Mouse (Mus musculus) frontal cortex, adult 2 months (tissue): ENCODE measurements around the gene Gm47996. TPM values are rescaled to one million over a fixed set of nuclear protein-coding genes. Genes with fewer than 3 reads are reported as not detected.

Experiments used
- DNase-seq, 2 experiments: peaks; one replicate each; pipeline ENCODE4 v3.0.0; 2022; ENCODE audit warnings: low spot score in 1 of 2; ENCODE audit errors: extremely low spot score in 1 of 2
- polyA plus RNA-seq: library from polyadenylated mRNA; depleted of rRNA; stranded (reverse); fragments of >200 nt; gene quantifications from 2 replicates; pipeline ENCODE4 v1.2.3, GENCODE M21; 2012; rRNA removed

The Gm47996 gene
- polyA plus RNA-seq, 1 experiment: not detected

DNA sequence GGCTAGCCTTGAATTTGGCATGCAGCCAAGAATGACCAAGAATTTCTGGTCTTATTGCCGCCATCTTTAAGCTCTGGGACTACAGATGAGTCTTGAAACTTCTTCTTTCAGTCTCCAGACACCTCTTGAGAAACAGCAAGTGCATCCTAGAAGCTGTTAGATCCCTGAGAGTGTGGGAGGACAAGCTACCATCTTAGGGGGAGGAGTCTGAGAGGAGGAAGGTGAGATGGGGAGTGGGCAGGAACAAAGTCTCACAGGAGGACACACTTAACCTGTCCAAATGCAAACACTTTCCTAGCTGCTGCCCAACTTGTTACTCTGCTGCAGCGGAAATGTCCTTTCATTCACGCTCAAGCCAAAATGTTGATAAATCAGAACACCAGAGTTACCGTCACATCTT lies 34.8 kb downstream of the Gm47996 start:
- no peak for DNase-seq

DNA sequence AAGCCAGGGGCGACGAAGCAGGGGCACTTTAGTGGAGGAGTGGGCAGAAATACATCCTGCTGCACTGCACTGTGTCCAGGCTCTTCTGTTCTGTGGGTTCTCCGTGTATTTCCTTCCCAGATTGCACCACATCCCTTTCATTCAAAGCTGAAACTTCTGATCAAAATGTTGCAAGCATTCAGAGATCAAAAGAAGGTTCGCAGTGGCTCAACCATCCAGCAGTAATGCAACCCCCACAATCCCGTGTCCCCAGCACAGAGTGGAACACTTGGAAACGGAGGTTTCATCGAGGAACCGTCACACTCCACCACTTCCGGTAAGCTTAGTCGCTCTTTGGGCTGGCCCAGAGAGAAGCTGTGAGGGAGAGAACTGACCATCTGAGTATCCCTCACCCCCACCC lies 35.2 kb downstream of the Gm47996 start:
- DNase-seq: no peak

DNA sequence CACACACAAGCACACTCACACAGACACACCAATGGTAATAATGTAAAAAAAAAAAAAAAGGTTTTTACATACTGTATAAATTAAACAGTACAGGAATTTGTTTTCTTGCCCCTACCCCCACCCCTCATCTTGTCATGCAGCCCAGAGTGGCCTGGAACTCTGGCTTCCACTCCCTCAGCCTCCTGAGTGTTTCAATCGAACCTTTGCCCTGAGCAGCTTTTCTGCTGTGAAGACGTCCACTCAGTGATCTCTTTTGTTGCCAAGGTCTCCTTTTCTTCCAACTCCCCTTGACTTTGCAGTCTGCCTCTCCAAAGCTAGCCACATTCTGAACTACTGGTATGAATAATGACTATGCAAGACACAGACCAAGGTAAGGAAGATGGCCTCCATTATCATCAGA lies 35.9 kb downstream of the Gm47996 start:
- no peak for DNase-seq

DNA sequence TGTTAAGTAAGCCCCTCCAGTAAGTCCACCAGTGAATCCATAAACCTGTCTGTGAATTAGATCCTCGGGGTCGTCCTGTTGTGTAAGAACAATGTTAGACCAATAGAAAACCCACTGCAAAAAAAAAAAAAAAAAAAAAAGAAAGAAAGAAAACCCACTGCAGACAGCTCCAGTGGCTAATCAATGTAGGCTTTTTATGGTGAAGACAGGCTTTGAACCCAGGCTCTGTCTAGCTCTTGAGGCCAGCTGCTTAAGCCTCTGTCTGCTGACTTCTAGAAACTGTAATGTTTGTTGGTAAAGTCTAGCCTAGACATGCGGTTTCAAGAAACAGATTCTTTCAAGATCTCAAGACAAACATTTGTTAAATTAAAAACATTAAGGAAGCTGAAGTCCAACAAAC lies 40.2 kb downstream of the Gm47996 start:
- no peak for DNase-seq

DNA sequence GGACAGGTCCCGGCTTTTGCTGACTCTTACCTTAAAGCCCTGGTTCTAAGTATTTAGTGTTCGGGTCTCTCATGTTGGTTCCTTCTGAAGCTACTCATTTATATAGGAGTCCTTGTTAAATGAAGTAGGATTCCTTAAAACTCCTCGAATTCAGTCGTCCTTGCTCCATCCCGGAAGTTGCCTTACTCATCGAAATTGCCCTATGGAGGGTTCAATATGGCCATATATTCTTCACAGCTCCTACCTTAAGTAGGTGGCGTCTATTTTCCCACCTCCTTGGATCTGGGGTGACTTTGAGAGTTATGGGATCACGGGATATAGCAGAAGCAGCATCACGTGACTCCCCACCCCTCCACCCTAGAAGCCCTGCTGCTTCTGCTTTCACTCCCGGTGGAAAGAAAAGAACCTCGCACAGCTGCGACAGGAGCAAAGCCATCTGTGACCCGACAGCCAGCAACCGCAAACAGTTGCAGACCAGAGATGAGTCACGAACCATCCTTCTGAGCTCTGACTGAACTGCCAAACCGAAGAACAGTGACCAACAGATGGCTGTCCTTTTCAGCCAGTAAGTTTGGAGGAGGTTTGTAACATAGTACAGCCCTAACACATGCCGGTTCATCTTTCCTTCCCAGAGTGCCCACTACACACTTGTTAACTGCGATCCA lies 40.7 kb downstream of the Gm47996 start:
- DNase-seq: peak; percentile 72

DNA sequence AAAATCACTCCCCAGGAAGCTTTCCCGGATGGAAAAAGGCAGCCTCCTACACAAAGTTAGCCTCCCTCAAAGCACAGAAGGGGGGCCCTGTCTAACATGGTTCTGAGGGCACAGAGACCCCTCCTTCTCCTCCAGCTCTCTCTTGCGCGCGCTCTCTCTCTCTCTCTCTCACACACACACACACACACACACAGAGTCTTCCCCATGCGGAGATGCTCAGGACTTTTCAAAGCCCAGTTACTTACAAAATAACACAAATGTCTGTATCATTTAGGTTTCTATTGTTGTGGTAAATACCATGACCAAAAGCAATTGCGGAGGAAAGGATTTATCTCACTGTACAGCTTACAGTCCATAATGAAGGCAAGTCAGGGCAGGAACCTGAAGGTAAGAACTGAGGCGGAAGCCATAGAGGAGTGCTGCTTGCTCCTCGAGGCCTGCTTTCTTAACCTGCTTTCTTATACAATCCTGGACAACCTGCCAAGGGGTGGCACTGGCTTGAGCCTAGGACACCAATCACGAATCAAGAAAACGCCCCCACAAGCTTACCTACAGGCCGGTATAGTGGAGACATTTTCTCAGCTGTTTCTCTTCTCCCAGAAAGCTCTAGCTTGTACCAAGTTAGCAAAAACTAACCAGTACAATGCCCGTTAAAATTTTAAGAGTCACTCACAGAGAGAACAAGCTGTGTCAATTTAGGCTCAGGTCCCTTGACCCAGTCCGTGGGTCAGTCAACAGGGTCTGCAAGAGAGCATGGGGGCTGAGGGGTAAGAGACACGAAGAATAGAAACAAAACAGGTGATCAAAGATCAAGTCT lies 41.5 kb downstream of the Gm47996 start:
- no peak for DNase-seq

DNA sequence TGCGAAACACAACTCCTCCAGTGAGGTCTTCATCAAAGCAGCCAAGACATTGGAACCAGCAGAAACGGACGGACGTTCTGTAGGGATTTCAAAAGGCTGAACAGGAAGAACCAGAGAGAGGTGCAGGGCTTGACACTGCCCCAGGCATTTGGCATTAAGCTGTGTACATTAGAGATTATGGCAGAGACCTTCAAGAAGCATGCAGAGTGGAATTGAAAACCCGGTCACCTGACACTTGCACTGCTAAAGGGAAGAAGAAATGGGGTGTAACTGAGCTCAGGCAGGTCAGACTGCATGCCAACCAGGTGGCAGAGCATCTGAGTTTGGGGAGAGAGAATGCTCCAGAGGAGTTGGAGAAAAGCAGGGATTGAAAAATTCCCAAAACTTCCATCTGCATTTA lies 45.5 kb downstream of the Gm47996 start:
- no peak for DNase-seq

DNA sequence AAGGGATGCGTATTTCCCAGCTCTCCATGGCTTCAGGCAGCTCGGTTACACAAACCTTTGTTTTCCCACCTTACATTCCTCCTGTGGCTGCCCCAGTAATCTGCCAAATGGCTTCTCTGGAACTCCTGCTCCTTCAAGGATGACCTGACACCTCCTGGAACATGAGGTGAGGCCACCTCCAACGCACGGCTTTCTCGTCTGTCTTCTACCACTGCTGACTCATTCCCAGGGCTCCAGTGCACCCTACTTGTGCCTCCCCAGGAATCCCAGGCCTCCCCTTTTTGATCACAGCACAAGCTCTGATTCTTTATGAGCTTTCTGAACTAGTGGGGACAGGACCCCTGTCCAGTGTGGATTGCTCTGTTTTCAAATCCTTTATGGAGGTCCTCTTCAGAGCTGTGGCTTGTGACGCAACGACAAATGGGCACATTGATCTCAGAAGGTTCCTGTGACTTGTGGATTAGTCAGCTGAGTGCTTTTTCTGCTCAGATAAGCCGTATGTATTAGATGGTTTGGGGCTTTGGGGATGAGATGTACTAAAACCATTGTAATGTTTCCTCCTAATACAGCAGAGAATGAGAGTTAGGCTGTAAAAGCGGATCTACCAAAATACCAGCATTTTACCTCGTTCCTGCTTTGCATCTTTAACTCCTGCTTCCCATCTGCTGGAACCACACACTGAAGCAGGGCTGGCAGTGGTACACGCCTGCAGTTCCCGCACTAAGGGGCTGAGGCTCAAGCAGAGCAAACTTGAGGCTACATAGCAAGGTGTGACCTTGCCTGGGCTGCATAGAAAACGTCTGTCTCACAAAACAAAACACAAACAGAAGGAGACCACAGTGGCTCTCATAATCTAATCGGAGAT lies 48.4 kb downstream of the Gm47996 start:
- DNase-seq: no peak

DNA sequence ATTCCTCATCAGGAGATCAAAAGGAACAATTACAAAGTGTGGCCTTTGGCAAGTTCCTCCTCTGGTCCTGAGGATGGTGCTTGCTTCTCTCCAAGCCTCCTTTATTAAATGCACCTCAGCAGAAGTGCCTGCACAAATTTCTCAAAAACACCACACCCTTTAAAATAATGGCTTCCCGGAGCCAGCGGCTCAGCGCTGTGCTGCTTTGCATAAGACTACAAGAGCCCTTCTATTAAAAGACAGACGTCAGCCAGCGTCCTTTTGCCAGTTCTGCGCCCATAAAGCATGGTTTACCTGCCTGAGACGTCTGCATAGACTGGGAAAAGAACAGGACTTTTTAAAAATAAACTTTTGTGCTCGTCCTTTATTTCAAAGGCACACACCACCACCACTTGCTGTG lies 49.1 kb downstream of the Gm47996 start:
- no peak for DNase-seq

Other genes starting within 250 kb of the Gm47996 start
- 4.9 and 6.7 TPM in 2 replicates for gene Hmcn1, start 216.7 kb upstream of the Gm47996 start, polyA plus RNA-seq
- not detected in 2 replicates for gene Gm47985, start 27.6 kb upstream of the Gm47996 start, polyA plus RNA-seq
- gene Gm8947, start 17.8 kb upstream of the Gm47996 start, polyA plus RNA-seq: not detected in 2 replicates
- not detected in 2 replicates for gene Gm47995, start 11.7 kb upstream of the Gm47996 start, polyA plus RNA-seq
- gene 3110040M04Rik, start 6.0 kb upstream of the Gm47996 start, polyA plus RNA-seq: not detected in 2 replicates
- 127 and 132 TPM in 2 replicates for gene Ivns1abp, start 134.3 kb downstream of the Gm47996 start, polyA plus RNA-seq
- gene Swt1, start 218.3 kb downstream of the Gm47996 start, polyA plus RNA-seq: 12.1 and 16.3 TPM in 2 replicates
- 30.8 and 31.8 TPM in 2 replicates for gene Trmt1l, start 218.4 kb downstream of the Gm47996 start, polyA plus RNA-seq